Mouse (Mus musculus) ES-E14 (cell line): ENCODE measurements at regions not wholly inside any gene's neighbourhood (a gene's known extent, or its start where the extent isn't known, plus 50 kb on each side); places are given as distances from the start of the nearest gene placed in this dataset.

Experiments used
- DNase-seq: peaks from one replicate; pipeline ENCODE4 v3.0.0-alpha.2; 2013; ENCODE audit warnings: low read depth, low spot score
- H3K27ac ChIP-seq: 2 replicates; pipeline ENCODE4 v1.5.1; 2012; ENCODE audit warnings: low read depth, mild to moderate bottlenecking, low read length, moderate library complexity, mixed read lengths; ENCODE audit not compliant: poor library complexity, insufficient read depth, severe bottlenecking
- H3K36me3 ChIP-seq: 2 replicates; pipeline ENCODE4 v1.6.1; 2012; ENCODE audit warnings: mild to moderate bottlenecking, low read length, moderate library complexity, mixed read lengths; ENCODE audit not compliant: control insufficient read depth, poor library complexity, insufficient read depth, severe bottlenecking
- H3K4me1 ChIP-seq, 2 experiments: fragments of 150-350 bp in 1 of 2; sonication (generic) in 1 of 2; 2 replicates each; pipeline ENCODE4 v1.6.1; 2012; ENCODE audit warnings: low read length in 2 of 2, mild to moderate bottlenecking in 1 of 2, mixed read lengths in 1 of 2; ENCODE audit not compliant: control insufficient read depth in 2 of 2, insufficient read depth in 2 of 2, poor library complexity in 1 of 2
- H3K4me3 ChIP-seq, 2 experiments: fragments of 150-350 bp in 1 of 2; sonication (generic) in 1 of 2; 2 replicates each; pipeline ENCODE4 v1.5.1; 2012; ENCODE audit warnings: low read length in 2 of 2, low read depth in 1 of 2, mild to moderate bottlenecking in 1 of 2, mixed read lengths in 1 of 2; ENCODE audit not compliant: insufficient read depth in 1 of 2, poor library complexity in 1 of 2, severe bottlenecking in 1 of 2
- H3K9ac ChIP-seq: 2 replicates; pipeline ENCODE4 v1.6.1; 2012; ENCODE audit warnings: low read depth, mild to moderate bottlenecking, low read length, mixed read lengths; ENCODE audit not compliant: poor library complexity, insufficient read depth, severe bottlenecking
- H3K9me3 ChIP-seq: fragments of 150-350 bp; sonication (generic); 2 replicates; pipeline ENCODE4 v1.6.1; 2012; ENCODE audit warnings: low read depth, mild to moderate bottlenecking, low read length; ENCODE audit not compliant: control insufficient read depth, insufficient read depth
- CHD2 ChIP-seq: IDR thresholded peaks from 2 replicates; pipeline ENCODE4 v1.6.1; 2014; ENCODE audit warnings: mild to moderate bottlenecking, low read depth, low read length, inconsistent platforms
- HCFC1 ChIP-seq: IDR thresholded peaks from 2 replicates; pipeline ENCODE4 v1.6.1; 2012; ENCODE audit warnings: low read length, inconsistent platforms, borderline replicate concordance; ENCODE audit not compliant: insufficient read depth
- MAFK ChIP-seq: IDR thresholded peaks from 2 replicates; pipeline ENCODE4 v1.6.1; 2014; ENCODE audit warnings: mild to moderate bottlenecking, low read depth, low read length, inconsistent platforms; ENCODE audit not compliant: insufficient read depth
- ZC3H11A ChIP-seq: IDR thresholded peaks from 2 replicates; pipeline ENCODE4 v1.6.1; 2012; ENCODE audit warnings: low read depth, mild to moderate bottlenecking, inconsistent platforms, low read length, borderline replicate concordance
- ZNF384 ChIP-seq: IDR thresholded peaks from 2 replicates; pipeline ENCODE4 v1.6.1; 2012; ENCODE audit warnings: low read depth, low read length, inconsistent platforms
- in situ Hi-C, 2 experiments: fragments of 600-800 bp; cut with MboI; formaldehyde crosslinking; loops; one replicate each; pipeline ENCODE4 v1.15.1; 2025; ENCODE audit warnings: low sequenced_read_pairs in 2 of 2, inconsistent platforms in 1 of 2; ENCODE audit not compliant: unreplicated experiment in 2 of 2

- H3K36me3 ChIP-seq: no peaks in the 10 kb centered on the region
- no peaks in the 10 kb centered on the region for H3K9me3 ChIP-seq
- no peak for DNase-seq
- no peak overlapping the region for H3K9ac ChIP-seq
- no peak overlapping the region for H3K27ac ChIP-seq
- no peak for TF ChIP-seq MAFK
- no peak for TF ChIP-seq CHD2
- TF ChIP-seq ZC3H11A: no peak
- no peak for TF ChIP-seq HCFC1
- TF ChIP-seq ZNF384: no peak
- no peaks in the 10 kb centered on the region for H3K4me1 ChIP-seq
- no peak overlapping the region for H3K4me3 ChIP-seq
- in situ Hi-C loops: no loop called here
Observed at GRCm38 (mm10) chr4:131429356-131429755, 408.7 kb downstream of the Ptpru start.

GRCm38 (mm10) chr4:131430420-131430819, 407.7 kb downstream of the Ptpru start:
- no peak overlapping the region for H3K9ac ChIP-seq
- H3K27ac ChIP-seq: no peak overlapping the region
- no peak for TF ChIP-seq HCFC1
- TF ChIP-seq ZC3H11A: no peak
- no peak for TF ChIP-seq MAFK
- TF ChIP-seq ZNF384: no peak
- no peak for TF ChIP-seq CHD2
- in situ Hi-C loops: no loop called here
- DNase-seq: no peak
- H3K4me3 ChIP-seq: no peak overlapping the region
- H3K4me1 ChIP-seq: no peaks in the 10 kb centered on the region
- no peaks in the 10 kb centered on the region for H3K9me3 ChIP-seq
- H3K36me3 ChIP-seq: no peaks in the 10 kb centered on the region

GRCm38 (mm10) chr4:131431188-131431587, 406.9 kb downstream of the Ptpru start:
- Histone ChIP-seq H3K9ac (no peak overlapping the region), H3K9me3 (no peaks in the 10 kb centered on the region), H3K27ac (no peak overlapping the region), H3K36me3 (no peaks in the 10 kb centered on the region), H3K4me3 (no peak overlapping the region), H3K4me1 (0 out of 4 replicates have a peak, but pooled peaks cover 0 to under 1% of the 10 kb centered on the region in 2 experiments)
- in situ Hi-C loops: no loop called here
- peak; percentile 26; the same call in 1 of the 2 replicates for TF ChIP-seq ZC3H11A
- TF ChIP-seq CHD2: no peak
- no peak for TF ChIP-seq MAFK
- TF ChIP-seq HCFC1: 0 out of 2 replicates have a peak, but pooled peaks have one; percentile 24
- no peak for TF ChIP-seq ZNF384
- no peak for DNase-seq

- Histone ChIP-seq H3K9ac (no peak overlapping the region), H3K9me3 (no peaks in the 10 kb centered on the region), H3K36me3 (no peaks in the 10 kb centered on the region), H3K4me1 (0 out of 4 replicates have a peak, but pooled peaks cover 0 to 3% of the 10 kb centered on the region in 2 experiments), H3K4me3 (no peak overlapping the region), H3K27ac (no peak overlapping the region)
- TF ChIP-seq MAFK: no peak
- TF ChIP-seq ZC3H11A: no peak
- no peak for TF ChIP-seq CHD2
- TF ChIP-seq ZNF384: no peak
- no peak for TF ChIP-seq HCFC1
- in situ Hi-C loops: no loop called here
- DNase-seq: no peak
Observed at GRCm38 (mm10) chr4:131432591-131433177, 405.4 kb downstream of the Ptpru start.

- Histone ChIP-seq H3K36me3 (no peaks in the 10 kb centered on the region), H3K9ac (no peak overlapping the region), H3K4me1 (peaks cover 0 to 8% of the 10 kb centered on the region in 2 experiments; a peak in 1 of 4 replicates), H3K27ac (no peak overlapping the region), H3K4me3 (no peak overlapping the region), H3K9me3 (no peaks in the 10 kb centered on the region)
- DNase-seq: no peak
- in situ Hi-C loops: no loop called here
- TF ChIP-seq HCFC1 (no peak), CHD2 (no peak), ZNF384 (no peak), ZC3H11A (no peak), MAFK (no peak)
Observed at GRCm38 (mm10) chr4:131435222-131435621, 402.9 kb downstream of the Ptpru start.
